Mouse (Mus musculus) C2C12 (cell line): Measurements from ENCODE around the gene Specc1.

Experiments
- CEBPB ChIP-seq: IDR thresholded peaks from one replicate; pipeline ENCODE4 v1.6.1; 2011; ENCODE audit warnings: low read depth, mild to moderate bottlenecking, control low read depth, moderate library complexity
- CTCF ChIP-seq: IDR thresholded peaks from one replicate; pipeline ENCODE4 v1.5.1; 2011; ENCODE audit not compliant: control insufficient read depth, insufficient read depth, insufficient read length
- MAX ChIP-seq: IDR thresholded peaks from one replicate; pipeline ENCODE4 v1.6.1; 2011; ENCODE audit warnings: mild to moderate bottlenecking, control low read depth
- MYOD1 ChIP-seq: IDR thresholded peaks from one replicate; pipeline ENCODE4 v1.6.1; 2011; ENCODE audit warnings: low read depth; ENCODE audit not compliant: control insufficient read depth, insufficient read length

GRCm38 (mm10) chr11:62121365-62121764 lies 164.8 kb downstream of the Specc1 start:
- no peak for TF ChIP-seq CTCF
- TF ChIP-seq MYOD1: no peak
- no peak for TF ChIP-seq CEBPB
- no peak for TF ChIP-seq MAX
